Comparison of ENCODE assay signal across 37 mouse cellular contexts in genomic region chr1:133327094-133327493, GRCm38 (mm10). TPM values are rescaled to one million over a fixed set of nuclear protein-coding genes. Genes with fewer than 3 reads are reported as not detected.
DNase-seq lines count a peak whose midpoint lies in the region; ATAC-seq and TF ChIP-seq lines count a peak whose summit lies in the region.
"Had no signal": no experiment of that assay in that cellular context is flagged by ENCODE, and none has a peak within 500 bp of the region (broad histone marks: within the 10 kb centered on the region; RNA-seq: fewer than 3 reads in every experiment).

No protein-coding gene starts in this region.

- no peaks in the 10 kb centered on the region for H3K36me3 ChIP-seq in liver, postnatal 0 days (replicated peaks; ENCODE audit: insufficient read depth, low read length)
- H3K36me3 ChIP-seq in liver, embryonic 12.5 days: no peaks in the 10 kb centered on the region
- H3K36me3 ChIP-seq in E14TG2a.4 (ENCODE audit: insufficient read depth, low read length): no peaks in the 10 kb centered on the region
- H3K36me3 ChIP-seq in small intestine, adult 2 months (ENCODE audit: control insufficient read depth, insufficient read depth, low read length): no peaks in the 10 kb centered on the region
- H3K36me3 ChIP-seq: heart, embryonic 12.5 days; hindbrain, embryonic 13.5 days; kidney, embryonic 15.5 days; limb, embryonic 12.5 days; liver, embryonic 15.5 days; midbrain, embryonic 15.5 days; neural tube, embryonic 12.5 days had no signal

- no peaks in the 10 kb centered on the region for H3K9me3 ChIP-seq in liver, postnatal 0 days (ENCODE audit: low read length)
- H3K9me3 ChIP-seq in liver, embryonic 12.5 days (replicated peaks): no peaks in the 10 kb centered on the region
- no peaks in the 10 kb centered on the region for H3K9me3 ChIP-seq in E14TG2a.4 (ENCODE audit: low read length)
- H3K9me3 ChIP-seq: heart, embryonic 12.5 days; hindbrain, embryonic 13.5 days; kidney, embryonic 15.5 days; limb, embryonic 12.5 days; liver, embryonic 15.5 days; midbrain, embryonic 15.5 days; neural tube, embryonic 12.5 days had no signal

- TF ChIP-seq EP300 in liver, postnatal 0 days (IDR thresholded peaks at IDR 0.05; ENCODE audit: low read depth): no peak

- H3K27me3 ChIP-seq in liver, postnatal 0 days (ENCODE audit: insufficient read depth, low read length): peaks cover 12% of the 10 kb centered on the region
- peaks cover 54% of the 10 kb centered on the region for H3K27me3 ChIP-seq in liver, embryonic 12.5 days (replicated peaks)
- H3K27me3 ChIP-seq in E14TG2a.4 (ENCODE audit: insufficient read depth, low read length): peaks cover 31% of the 10 kb centered on the region
- H3K27me3 ChIP-seq in small intestine, adult 2 months (ENCODE audit: control insufficient read depth, insufficient read depth, low read length): 0 out of 2 replicates have a peak, but pooled peaks cover 6% of the 10 kb centered on the region
- H3K27me3 ChIP-seq: midbrain, embryonic 15.5 days had no signal

- H3K4me1 ChIP-seq in liver, postnatal 0 days (ENCODE audit: insufficient read depth): peaks cover 9% of the 10 kb centered on the region; the same call in 1 of the 2 replicates
- no peaks in the 10 kb centered on the region for H3K4me1 ChIP-seq in liver, embryonic 12.5 days
- H3K4me1 ChIP-seq in E14TG2a.4 (replicated peaks; ENCODE audit: low read depth, low read length): peaks cover 22% of the 10 kb centered on the region
- H3K4me1 ChIP-seq in small intestine, adult 2 months (ENCODE audit: control insufficient read depth, insufficient read depth, insufficient read length, low read length): peaks cover 6% of the 10 kb centered on the region; the same call in 1 of the 2 replicates
- H3K4me1 ChIP-seq: liver, embryonic 15.5 days had no signal

- no peak for TF ChIP-seq CTCF in gastrocnemius, adult 2 months (IDR thresholded peaks at IDR 0.05)
- peak; percentile 19; the same call in 1 of the 2 replicates for TF ChIP-seq CTCF in liver, postnatal 0 days (IDR thresholded peaks at IDR 0.05; ENCODE audit: low read depth)
- peak; percentile 16 for TF ChIP-seq CTCF in E14TG2a.4 (conservative IDR thresholded peaks at IDR 0.05; ENCODE audit: low read length)
- TF ChIP-seq CTCF in small intestine, adult 2 months (IDR thresholded peaks at IDR 0.05; ENCODE audit: extremely low read depth, insufficient read length, insufficient replicate concordance, low read depth, low read length): 0 out of 2 replicates have a peak, but pooled peaks have one; percentile 17

- no peak overlapping the region for H3K4me3 ChIP-seq in gastrocnemius, adult 2 months
- no peak overlapping the region for H3K4me3 ChIP-seq in liver, postnatal 0 days (ENCODE audit: low read depth, low read length)
- no peak overlapping the region for H3K4me3 ChIP-seq in liver, embryonic 12.5 days
- H3K4me3 ChIP-seq in E14TG2a.4 (replicated peaks; ENCODE audit: low read length): no peak overlapping the region
- H3K4me3 ChIP-seq in small intestine, adult 2 months (ENCODE audit: low read depth, low read length): no peak overlapping the region
- H3K4me3 ChIP-seq: heart, adult 2 months; heart, embryonic 12.5 days; hindbrain, embryonic 13.5 days; kidney, embryonic 15.5 days; layer of hippocampus, adult 2 months; left cerebral cortex, adult 2 months; limb, embryonic 12.5 days; liver, embryonic 15.5 days; midbrain, embryonic 15.5 days; myocyte; neural tube, embryonic 12.5 days had no signal

- peak; percentile 8 for DNase-seq in gastrocnemius, adult 2 months
- no peak for DNase-seq in gastrocnemius, adult 18-20 months (ENCODE audit: low spot score)
- DNase-seq in liver, postnatal 0 days: no peak
- no peak for DNase-seq in adipocyte (ENCODE audit: low spot score)
- DNase-seq: adrenal gland, postnatal 10 days; cerebellum, adult 9-10 months; cerebellum, postnatal 36 days; heart, adult 2 months; heart, postnatal 4 days; kidney, adult 11 months; kidney, postnatal 36 days; lung, postnatal 10 days; right cerebral cortex, adult 18-20 months; right cerebral cortex, postnatal 4 days had no signal

- TF ChIP-seq POLR2A in small intestine, adult 2 months (IDR thresholded peaks at IDR 0.05; ENCODE audit: low read depth, low read length): no peak

- intact Hi-C loops in gastrocnemius, adult 2 months (cut with DNase I): no loop called here

- H3K9ac ChIP-seq in liver, postnatal 0 days (replicated peaks): no peak overlapping the region
- H3K9ac ChIP-seq in liver, embryonic 12.5 days: no peak overlapping the region
- H3K9ac ChIP-seq: heart, embryonic 12.5 days; hindbrain, embryonic 13.5 days; kidney, embryonic 15.5 days; limb, embryonic 12.5 days; liver, embryonic 15.5 days; midbrain, embryonic 15.5 days; neural tube, embryonic 12.5 days had no signal

- no peak for ATAC-seq in liver, postnatal 0 days
- no peak for ATAC-seq in liver, embryonic 12.5 days
- ATAC-seq: forebrain, embryonic 14.5 days; midbrain, embryonic 15.5 days had no signal

- WGBS in liver, postnatal 0 days (ENCODE audit: insufficient replicate concordance): 61% methylated on average over 5 of the region's 5 CpGs
- WGBS in liver, embryonic 12.5 days (ENCODE audit: insufficient replicate concordance): 38% methylated on average over 5 of the region's 5 CpGs
- WGBS in small intestine, adult 2 months: 55% methylated on average over 5 of the region's 5 CpGs

- no peak overlapping the region for H3K27ac ChIP-seq in gastrocnemius, adult 2 months
- H3K27ac ChIP-seq in liver, postnatal 0 days (ENCODE audit: low read depth): no peak overlapping the region
- no peak overlapping the region for H3K27ac ChIP-seq in liver, embryonic 12.5 days
- H3K27ac ChIP-seq in small intestine, adult 2 months (ENCODE audit: insufficient read depth, low read depth, low read length): no peak overlapping the region
- H3K27ac ChIP-seq: heart, adult 2 months; hindbrain, embryonic 13.5 days; kidney, embryonic 15.5 days; layer of hippocampus, adult 2 months; left cerebral cortex, adult 2 months; limb, embryonic 12.5 days; liver, embryonic 15.5 days; midbrain, embryonic 15.5 days; neural tube, embryonic 12.5 days had no signal

- no peak overlapping the region for H3K4me2 ChIP-seq in liver, postnatal 0 days (ENCODE audit: low read depth, low read length)
- no peak overlapping the region for H3K4me2 ChIP-seq in liver, embryonic 12.5 days
- H3K4me2 ChIP-seq: heart, embryonic 12.5 days; hindbrain, embryonic 13.5 days; kidney, embryonic 15.5 days; limb, embryonic 12.5 days; liver, embryonic 15.5 days; midbrain, embryonic 15.5 days; neural tube, embryonic 12.5 days had no signal

RNA-seq across cellular contexts. Expression of gene Kiss1, which starts 5.4 kb away (rescaled TPM):
- not detected for total RNA-seq in gastrocnemius, adult 2 months (2021)
- not detected for total RNA-seq in gastrocnemius, adult 18-20 months (2021)
- not detected in 2 replicates for polyA plus RNA-seq in liver, postnatal 0 days (2015; fragmentation: Nextera tagmentation; extraction: Ambion mirVana)
- polyA plus RNA-seq in liver, embryonic 12.5 days (2016; fragmentation: Nextera tagmentation; extraction: Ambion mirVana): not detected in 2 replicates
- not detected in 2 replicates for polyA plus RNA-seq in small intestine, adult 2 months (2012; rRNA removed)
- total RNA-seq: adrenal gland, postnatal 10 days; ES-E14; gastrocnemius, adult 8-10 months; gastrocnemius, postnatal 4 days; heart, adult 2 months; heart, postnatal 4 days; layer of hippocampus, adult 2 months; layer of hippocampus, postnatal 14 days had no signal
- polyA plus RNA-seq: embryonic facial prominence, embryonic 11.5 days; forebrain, embryonic 14.5 days; heart, adult 2 months; heart, embryonic 12.5 days; heart, postnatal 0 days; kidney, embryonic 15.5 days; limb, embryonic 12.5 days; liver, embryonic 15.5 days; midbrain, embryonic 15.5 days; myocyte; neural tube, embryonic 12.5 days; stomach, embryonic 14.5 days had no signal

RNA-seq across cellular contexts. Expression of gene Golt1a, which starts 17.5 kb away (rescaled TPM):
- total RNA-seq in gastrocnemius, adult 2 months (2021): not detected
- not detected for total RNA-seq in gastrocnemius, adult 18-20 months (2021)
- 30.8 and 41.9 TPM in 2 replicates for polyA plus RNA-seq in liver, postnatal 0 days (2015; fragmentation: Nextera tagmentation; extraction: Ambion mirVana)
- 4.4 and 5.8 TPM in 2 replicates for polyA plus RNA-seq in liver, embryonic 12.5 days (2016; fragmentation: Nextera tagmentation; extraction: Ambion mirVana)
- polyA plus RNA-seq in small intestine, adult 2 months (2012; rRNA removed): 25.1 and 48.9 TPM in 2 replicates
- total RNA-seq: ES-E14; gastrocnemius, adult 8-10 months; gastrocnemius, postnatal 4 days; heart, adult 2 months; heart, postnatal 4 days; layer of hippocampus, adult 2 months; layer of hippocampus, postnatal 14 days had no signal
- polyA plus RNA-seq: embryonic facial prominence, embryonic 11.5 days; forebrain, embryonic 14.5 days; heart, embryonic 12.5 days; heart, postnatal 0 days; hindbrain, embryonic 13.5 days; limb, embryonic 12.5 days; midbrain, embryonic 15.5 days; myocyte; neural tube, embryonic 12.5 days had no signal

RNA-seq across cellular contexts. Expression of gene Ren1, which starts 23.2 kb away (rescaled TPM):
- total RNA-seq in gastrocnemius, adult 2 months (2021): under 1 TPM in 1 of 2 experiments, not detected in 1; 0.15 TPM
- total RNA-seq in gastrocnemius, adult 18-20 months (2021): under 1 TPM in 1 of 2 experiments, not detected in 1; 0.46 TPM
- 0.64 and 0.88 TPM in 2 replicates for polyA plus RNA-seq in liver, postnatal 0 days (2015; fragmentation: Nextera tagmentation; extraction: Ambion mirVana)
- polyA plus RNA-seq in liver, embryonic 12.5 days (2016; fragmentation: Nextera tagmentation; extraction: Ambion mirVana): 0.29 and 0.39 TPM in 2 replicates
- polyA plus RNA-seq in small intestine, adult 2 months (2012; rRNA removed): 0.25 and 3.3 TPM in 2 replicates
- total RNA-seq: gastrocnemius, adult 8-10 months; gastrocnemius, postnatal 4 days; layer of hippocampus, adult 2 months; left cerebral cortex, adult 2 months; left cerebral cortex, postnatal 25 days had no signal
- polyA plus RNA-seq: embryonic facial prominence, embryonic 11.5 days; forebrain, embryonic 14.5 days; frontal cortex, adult 2 months; limb, embryonic 12.5 days; midbrain, embryonic 15.5 days; myocyte had no signal

RNA-seq across cellular contexts. Expression of gene Etnk2, which starts 36.3 kb away (rescaled TPM):
- under 1 TPM; 0.10 to 0.20 TPM for total RNA-seq in gastrocnemius, adult 2 months (2021)
- total RNA-seq in gastrocnemius, adult 18-20 months (2021): under 1 TPM; 0.17 to 0.34 TPM
- 39.5 and 39.6 TPM in 2 replicates for polyA plus RNA-seq in liver, postnatal 0 days (2015; fragmentation: Nextera tagmentation; extraction: Ambion mirVana)
- polyA plus RNA-seq in liver, embryonic 12.5 days (2016; fragmentation: Nextera tagmentation; extraction: Ambion mirVana): 4.0 and 4.1 TPM in 2 replicates
- polyA plus RNA-seq in small intestine, adult 2 months (2012; rRNA removed): 0.20 and 1.0 TPM in 2 replicates
